Mouse (Mus musculus) left cerebral cortex, adult 11 months (tissue): ENCODE data around the gene Catsperd.
"Not testable (repeated sequence)": the region's sequence is repeated elsewhere in the genome, so short reads cannot be mapped to it uniquely, and the experiment has no call there.

Source experiments
- DNase-seq: peaks from one replicate; pipeline ENCODE4 v3.0.0; 2022; ENCODE audit warnings: low spot score

The Catsperd gene

DNA sequence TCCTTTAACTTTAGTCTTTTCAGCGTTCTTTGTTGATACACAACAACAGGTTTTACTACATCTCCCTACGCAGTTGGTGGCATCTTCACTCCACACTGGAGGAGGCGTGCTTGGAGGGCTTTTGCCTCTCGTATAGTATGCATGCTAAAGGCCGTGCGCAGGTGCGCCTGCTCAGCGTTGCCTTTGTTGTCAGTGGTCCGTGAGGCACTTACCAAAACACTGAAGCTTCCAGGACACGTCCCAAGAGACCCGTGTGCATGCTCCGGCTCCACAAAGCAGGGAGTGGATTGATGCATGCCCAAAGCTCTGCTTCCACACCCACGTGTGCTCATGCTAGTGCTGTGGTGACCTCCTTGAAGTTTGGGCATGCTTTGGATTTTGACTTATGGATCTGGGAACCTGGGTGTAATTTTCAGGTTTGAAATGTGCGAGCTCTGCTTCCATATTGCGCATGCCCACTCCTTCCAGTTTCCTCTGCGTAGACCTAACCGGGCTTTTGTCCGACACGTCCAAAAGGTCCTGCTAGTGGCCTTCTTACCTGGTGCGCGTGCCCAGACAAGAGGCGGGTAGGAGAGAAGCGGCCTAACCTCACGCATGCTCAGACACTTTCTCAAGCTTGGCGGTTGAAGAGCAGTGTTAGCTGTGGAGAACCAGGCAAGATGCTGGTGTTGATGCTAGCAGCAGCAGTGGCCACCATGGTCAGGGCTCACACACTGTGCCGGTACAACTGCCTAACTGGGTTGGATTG, at the start of gene Catsperd:
Gene Catsperd (plus strand): TSS at position 614 of the 748 bp plus-strand sequence.
- DNase-seq, result no peak

DNA sequence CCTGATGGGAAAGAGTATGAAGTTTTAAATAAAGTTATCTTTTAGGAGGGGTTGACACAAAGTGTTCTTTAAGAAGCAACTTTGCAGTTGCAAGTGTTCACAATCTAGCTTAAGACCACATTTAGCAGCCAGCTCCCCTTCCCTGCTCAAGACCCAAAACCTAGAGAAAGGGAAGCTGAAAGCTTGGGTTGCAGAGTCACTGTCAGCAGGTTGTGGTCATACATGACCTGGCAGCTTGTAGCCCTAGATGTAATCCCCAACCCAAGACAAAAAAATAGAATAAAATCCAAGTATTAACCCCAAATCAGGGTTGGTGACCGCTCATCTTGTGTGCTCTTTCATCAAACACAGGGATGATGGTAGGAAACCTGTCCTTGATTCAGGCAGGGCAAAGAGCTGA, 44.9 kb upstream of the Catsperd start:
- DNase-seq, result no peak

DNA sequence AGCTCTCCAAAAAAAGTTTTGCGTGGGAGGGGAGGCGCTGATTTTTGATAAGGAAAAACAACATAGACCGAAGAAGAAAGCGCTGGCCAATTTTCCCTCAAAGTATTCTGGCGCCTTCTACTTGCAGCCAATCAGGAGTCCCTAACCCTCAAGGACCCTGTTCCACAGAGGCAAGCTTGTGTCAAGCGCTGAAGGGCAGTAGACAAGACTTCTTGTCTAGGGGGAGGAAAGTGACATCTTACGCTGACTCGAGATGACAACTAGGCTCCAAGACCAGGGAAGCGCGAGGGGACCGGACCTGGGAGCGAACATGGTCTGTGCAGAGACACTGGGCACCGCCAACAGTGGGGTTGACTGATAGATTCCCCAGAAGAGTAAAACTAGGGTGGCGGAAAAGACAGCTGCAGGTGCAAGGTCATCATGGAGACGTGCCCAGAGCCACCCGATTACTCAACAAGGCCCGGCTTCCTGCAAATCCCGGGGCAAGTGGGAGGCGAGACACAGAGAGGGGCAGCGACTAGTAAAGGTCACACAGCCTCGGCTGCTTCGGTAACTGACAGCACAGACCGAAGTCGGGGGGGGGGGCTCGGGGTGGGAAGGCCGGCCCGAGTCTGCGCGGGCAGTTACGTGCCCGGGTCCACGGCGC, 44.2 kb upstream of the Catsperd start:
- peak; percentile 28 for DNase-seq

DNA sequence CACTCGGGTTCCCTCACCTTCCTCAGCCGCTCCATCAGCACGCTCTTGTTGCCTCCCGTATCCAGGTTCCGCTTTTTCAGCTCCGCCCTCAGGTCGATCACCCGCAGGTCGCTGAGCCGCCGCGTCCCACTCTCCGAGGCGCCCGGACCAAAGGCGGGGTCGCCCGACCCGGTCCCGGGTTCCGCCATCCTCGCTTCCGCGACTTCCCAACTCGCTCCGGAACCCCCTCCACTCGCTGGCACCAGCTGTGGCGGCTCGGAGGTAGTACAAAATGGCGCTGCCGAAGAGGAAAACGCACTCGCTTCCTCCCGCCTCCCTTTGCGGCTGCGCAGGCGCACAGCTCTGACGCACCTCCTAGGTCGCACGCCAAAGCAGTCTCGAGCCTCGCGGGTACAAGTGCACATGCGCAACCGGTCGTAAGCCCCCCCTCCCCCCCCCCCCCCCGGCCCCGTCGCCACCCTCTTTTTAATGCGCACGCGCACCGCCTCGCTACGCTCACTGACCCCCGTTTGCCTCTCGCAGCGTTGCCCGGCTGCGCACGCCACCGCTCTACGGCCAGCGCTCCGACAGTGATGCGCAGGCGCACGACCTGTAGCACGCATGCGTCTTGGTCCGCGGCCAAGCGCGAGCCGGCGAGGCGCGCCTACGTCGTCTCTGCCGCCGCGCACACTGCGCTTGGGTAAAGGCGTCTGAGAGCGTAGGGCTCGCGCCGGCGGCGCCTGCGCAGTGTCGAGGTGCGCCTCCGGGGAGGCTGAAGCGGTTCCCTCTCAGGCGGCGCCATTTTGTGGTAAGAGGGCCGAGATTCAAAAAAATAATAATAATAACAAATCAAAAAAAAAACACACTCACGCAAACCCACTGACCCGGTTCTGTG, 43.4 kb upstream of the Catsperd start, which contains the start of the genes Safb2 and Safb:
Gene Safb2 (minus strand): TSS at position 329 of the 874 bp plus-strand sequence.
Gene Safb (plus strand): TSS at position 569 of the 874 bp plus-strand sequence.
- DNase-seq, result peak; percentile 98

DNA sequence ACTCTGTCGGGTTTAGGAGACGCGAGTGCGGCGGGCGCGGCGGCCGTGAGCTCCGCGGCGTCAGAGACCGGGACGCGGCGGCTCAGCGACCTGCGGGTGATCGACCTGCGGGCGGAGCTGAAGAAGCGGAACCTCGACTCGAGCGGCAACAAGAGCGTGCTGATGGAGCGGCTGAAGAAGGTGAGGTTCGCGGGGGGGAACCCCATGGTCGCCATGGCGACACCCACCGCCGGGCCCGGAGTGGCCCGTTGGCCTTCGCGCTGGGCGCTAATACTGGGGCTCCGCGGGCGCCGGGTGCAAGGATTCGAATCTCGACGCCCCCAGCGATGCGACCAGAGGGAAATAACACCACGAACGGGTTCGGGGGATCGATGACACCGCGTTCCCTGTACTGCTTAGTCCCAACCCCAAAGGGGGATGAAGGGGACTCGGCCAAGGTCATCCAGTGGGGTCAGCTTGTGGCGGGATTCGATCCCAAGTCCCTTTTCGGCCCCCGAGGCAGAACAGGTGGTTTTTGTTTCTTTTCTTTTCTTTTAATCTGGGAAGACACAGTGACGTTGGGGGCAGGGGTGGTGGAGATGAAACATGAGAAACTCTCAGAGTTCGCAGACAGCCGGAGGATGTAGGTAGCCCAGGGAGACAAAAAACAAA, 42.6 kb upstream of the Catsperd start:
- DNase-seq, result no peak

DNA sequence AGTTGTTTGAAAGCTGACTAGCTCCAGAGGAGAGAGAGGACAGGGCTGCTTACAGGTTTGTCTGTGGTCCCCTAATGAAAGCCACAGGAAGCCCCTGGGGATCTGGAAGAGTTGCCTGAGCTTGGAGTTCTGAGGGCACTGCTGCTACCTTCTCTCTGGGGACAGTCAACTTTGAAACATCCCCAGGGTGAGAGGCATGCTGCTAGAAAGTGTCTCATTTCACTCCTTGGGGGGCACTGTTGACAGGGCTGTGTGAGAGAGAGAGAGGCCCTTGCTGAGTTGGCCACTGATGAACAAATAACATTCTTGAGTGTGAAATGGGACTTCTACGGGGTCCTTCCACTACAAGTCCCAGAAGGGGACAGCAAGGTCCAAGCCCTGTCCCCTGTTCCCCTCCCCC, 40.2 kb upstream of the Catsperd start:
- no peak for DNase-seq

DNA sequence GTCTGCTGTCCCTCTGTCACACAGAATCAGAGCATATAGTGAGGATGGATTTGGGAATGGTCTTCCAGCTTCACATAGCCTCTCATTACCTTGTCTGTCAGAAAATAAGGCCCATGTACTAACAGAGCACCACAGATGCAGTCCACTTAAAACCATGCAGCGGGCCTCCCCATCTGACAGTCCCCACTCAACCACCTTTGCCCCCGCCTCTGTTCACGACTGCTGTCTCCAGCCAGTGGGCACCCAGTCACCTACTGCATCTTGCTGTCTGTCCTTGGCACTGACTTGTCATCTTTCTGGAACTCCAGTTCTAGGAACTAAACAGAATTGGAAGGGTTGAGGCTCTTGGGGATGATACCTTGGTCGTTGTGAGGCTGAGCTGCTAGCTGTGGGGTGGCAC, 39.0 kb upstream of the Catsperd start:
- DNase-seq, result no peak

DNA sequence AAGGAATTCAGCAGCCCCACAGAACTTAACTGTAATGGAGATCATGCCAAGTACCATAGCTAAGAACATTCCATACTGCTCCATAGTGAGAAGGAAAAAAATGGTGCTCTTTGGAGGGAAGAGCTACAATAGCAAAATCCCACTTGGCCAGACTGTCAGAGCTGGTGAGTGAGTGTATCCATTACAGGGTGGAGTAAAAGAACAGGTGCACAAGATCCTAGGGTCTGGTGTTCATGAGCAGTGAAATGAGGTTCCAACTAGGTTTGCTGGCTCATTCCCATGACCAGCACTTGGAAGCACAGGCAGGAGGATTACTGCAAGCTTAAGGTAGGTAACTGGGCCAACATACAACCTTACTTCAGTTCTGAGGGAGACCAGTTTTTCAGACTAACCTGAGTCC, 35.4 kb upstream of the Catsperd start:
- no peak for DNase-seq

DNA sequence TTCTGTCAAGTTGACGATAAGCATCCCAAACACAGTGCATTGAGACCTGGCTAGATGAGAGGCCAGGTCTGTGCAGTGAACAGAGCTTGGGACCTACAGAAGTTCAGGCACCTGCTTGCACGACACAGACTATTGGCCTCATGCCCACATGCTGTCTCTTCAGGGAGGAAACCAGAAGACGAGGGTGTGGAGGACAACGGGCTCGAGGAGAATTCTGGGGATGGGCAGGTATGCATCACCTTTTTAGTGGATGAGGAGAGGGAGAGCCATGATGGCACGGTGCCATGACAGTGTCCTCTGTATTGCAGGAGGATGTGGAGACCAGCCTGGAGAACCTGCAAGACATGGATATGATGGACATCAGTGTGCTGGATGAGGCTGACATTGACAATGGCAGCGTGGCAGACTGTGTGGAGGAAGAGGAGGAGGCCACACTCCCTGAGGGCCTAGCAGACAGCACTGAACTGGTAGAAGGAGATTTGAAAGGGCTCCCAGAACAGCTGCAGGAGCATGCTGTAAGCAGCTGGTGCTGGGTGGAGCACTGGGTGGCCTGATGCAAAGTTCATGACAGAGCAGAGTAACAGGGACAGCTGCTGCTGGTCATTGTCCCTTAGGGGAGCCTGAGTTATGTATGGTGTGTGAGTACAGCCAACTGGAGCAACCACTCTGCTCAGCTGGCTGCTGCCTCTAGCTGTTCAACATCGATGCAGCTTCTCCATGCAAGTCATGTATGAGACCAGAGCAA, 34.2 kb upstream of the Catsperd start:
- DNase-seq, result no peak

DNA sequence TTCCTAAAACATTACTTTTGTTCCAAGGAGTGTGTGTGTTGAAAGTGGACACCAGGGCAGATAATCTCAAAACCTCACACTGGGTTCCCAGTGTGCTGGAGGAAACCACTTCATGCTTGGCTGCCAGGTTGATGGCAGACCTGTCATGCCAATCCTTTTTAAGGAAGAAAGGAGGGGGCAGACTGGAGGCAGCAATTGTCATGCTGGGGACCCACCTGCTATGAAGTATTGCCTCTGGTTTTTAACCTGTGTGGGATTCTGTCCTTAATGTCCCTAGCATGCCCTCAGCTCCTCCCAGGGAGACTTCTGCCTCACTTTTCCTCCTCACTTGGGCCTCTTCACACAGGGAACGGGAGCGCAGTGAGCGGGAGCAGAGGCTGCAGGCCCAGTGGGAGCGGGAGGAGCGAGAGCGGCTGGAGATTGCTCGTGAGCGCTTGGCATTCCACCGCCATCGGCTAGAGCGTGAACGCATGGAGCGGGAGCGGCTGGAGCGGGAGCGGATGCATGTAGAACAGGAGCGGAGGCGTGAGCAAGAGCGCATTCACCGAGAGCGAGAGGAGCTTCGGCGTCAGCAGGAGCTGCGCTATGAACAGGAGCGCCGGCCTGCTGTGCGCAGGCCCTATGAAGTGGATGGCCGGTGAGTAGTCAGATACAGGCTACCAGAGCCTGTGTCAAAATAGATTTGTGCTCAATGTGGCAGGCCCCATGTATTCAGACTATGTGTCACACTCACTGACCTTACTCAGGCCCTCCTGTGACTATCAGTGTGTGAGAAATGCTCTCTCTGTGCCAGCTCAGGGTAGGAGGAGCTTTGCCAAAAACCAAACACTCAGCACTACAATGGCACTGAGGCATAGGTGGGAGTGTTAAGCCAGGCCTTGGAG, 24.5 kb upstream of the Catsperd start:
- DNase-seq, result no peak

DNA sequence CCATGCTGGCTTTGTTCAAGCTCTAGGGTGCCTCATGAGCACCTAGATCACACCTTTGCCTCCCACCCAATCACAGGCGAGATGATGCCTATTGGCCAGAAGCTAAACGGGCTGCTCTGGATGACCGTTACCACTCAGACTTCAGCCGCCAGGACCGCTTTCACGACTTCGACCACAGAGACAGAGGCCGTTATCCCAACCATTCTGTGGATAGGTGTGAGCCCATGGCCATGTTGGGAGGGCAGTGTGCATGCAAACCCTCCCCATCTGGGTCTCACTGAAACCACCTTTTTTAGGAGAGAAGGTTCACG, 23.9 kb upstream of the Catsperd start:
- no peak for DNase-seq

DNA sequence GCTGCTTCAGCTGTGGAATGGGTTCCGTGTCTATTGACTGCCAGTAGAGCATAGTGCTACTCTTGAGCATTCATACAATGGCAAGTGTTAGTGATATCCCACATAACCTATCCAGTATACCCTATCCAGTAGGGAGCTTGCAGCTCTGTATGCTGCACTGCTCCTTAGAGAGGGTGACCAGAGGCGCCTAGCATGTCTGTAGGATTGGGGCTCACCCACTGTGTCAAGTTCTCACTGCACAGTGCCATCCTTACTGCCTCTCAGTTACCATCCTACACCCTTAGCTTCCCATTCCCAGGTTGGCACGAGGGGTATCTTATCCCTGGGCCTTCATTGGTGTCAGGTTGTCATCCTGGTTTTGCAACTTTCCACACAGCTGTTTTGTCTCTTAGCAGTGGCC, 23.5 kb upstream of the Catsperd start:
- DNase-seq, result no peak

DNA sequence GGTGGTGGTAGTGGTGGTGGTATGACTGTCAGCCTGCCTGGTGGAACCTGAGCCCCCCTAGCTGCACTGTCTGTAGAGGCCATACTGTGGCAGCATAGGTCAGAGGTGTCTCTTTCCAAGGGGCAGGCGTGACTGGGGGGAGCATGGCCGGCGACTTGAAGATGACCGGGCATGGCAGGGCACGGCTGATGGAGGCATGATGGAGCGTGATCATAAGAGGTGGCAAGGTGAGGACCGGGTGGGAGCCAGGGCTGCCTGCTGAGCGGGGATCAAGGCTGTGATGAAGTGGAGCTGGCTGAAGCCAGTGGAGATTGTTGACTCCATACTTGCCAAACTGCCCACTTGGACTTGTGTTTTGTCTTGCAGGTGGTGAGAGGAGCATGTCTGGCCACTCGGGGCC, 22.5 kb upstream of the Catsperd start:
- no peak for DNase-seq

DNA sequence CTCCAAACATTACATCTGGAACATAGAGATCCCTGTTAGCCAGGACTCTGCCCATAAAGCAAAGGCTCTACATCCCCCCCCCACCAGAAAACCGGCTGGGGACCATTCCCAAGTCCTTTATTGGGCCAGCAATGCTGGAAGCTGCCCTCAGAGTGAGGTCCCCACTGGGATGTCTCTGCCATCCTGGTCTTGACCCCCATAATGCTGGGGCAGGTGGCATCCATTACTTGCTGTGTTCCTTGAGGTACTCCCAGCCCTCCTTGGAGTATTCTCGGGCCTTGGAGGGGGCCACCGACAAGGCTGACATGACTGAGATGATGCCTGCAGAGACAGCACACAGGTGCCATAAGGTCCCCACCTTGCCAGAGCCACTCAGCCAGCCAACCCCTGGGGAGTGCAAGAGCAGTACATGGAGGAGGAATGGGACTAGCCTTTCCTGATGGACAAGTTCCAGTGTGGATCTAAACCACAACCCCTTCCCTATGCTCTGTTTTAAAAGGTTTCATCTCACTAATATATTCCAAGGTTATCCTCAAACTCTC, 20.4 kb upstream of the Catsperd start:
- no peak for DNase-seq

DNA sequence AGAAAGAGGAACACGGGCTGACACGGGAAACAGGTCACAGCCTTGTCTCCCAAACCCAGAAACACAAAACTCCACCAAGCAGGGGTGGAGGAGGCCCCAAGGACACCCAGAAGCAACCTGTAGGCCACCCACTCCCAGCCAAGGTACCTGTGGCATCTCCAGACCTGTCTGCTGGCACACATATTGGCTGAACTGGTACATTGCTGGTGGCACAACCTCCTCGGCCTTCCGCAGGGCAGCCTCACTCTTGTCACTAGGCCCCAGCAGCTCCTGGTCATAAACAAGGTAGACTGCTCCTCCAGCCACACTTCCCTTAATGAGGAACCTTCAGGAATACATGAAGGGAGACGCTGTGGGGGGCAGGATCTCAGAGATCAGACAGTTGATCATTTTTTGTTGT, 19.2 kb upstream of the Catsperd start:
- DNase-seq, result no peak

DNA sequence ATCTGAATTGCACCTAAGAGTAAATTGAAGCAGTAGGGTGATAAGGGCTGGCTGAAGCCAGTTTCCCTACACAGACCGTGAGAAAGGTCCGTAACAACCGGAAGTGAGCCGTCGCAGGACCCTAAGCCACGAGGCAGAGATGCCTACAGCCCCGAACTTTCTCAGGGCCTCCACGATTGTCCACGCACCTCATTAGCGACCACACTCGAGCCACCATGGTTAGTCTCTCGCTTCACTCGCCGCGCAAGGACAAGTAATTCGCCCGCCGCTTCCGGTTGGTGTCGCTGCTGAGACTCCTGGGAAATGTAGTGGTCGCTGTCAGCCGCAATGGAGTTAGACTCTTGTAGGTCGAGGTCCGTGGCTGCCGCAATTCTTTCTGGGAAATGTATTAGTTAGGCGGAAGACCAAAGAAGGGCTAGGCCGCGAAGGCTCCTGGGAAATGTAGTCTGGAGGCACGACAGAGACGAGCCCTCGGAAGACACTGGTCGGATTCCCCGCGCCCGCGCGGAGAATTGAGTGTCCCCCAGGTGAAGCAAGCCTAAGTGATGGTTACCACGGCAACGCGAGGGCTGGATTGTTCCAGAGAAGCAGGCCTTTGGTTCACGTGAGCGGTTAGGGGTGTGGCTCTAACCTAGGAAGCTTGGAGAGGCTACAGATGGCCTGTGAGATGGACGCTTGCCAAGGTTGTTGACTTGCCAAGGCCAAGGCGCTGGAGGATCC, 18.3 kb upstream of the Catsperd start, which contains the start of gene 2410015M20Rik:
Gene 2410015M20Rik (minus strand): TSS at position 320 of the 720 bp plus-strand sequence.
- peak; percentile 97 for DNase-seq

DNA sequence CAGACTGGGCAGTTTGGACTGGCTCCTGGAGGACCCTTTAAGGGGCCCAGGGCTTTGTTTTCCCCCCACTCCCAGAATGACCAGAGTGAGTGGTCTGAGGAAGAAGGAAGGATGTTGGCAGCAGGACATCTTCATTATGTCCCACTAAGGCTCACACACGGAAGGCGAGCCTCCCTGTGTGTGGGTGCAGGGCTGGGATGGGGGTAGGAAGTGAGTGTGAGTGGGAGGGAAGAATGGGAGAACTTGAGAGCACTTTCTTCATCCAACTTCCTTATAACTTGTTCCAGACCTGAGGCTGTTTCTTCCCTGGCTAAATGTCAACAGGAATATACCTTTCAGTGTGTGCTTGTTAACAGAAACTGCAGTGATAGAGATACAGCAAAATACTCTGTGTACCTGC, 16.6 kb upstream of the Catsperd start:
- DNase-seq, result no peak

DNA sequence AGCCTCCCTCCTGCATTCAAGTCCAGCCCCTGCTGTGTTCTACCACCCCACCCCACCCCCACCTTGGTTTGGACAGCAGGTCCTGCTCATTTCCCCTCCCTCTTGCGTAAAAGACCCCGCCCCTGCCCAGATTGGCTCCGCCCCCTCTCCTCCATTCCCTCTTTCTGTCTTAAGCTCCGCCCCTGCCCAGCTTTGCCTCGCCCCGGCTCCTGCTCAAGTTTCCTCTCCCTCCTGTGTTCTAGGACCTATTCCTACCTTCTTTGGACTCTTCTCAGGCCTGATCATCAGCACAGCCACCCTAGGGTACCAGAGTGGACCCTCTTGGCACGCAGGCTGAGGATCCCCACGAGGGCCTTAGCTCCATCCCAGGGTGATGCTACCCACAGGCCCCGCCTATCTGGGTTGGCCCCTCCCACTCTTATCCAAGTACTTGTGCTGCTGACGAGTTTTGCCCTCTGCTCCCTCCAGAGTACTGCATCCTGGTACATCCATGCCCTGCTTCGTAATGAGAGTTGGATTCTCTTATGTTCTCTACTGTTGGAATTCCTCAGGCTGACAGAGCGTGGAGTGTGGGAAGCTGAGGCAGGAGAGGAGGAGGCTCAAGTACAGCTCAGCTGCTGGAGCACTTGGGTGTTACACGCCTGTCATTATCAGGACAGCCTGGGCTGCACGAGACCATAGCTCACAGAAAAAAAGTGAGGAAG, 15.9 kb upstream of the Catsperd start:
- DNase-seq, result no peak

DNA sequence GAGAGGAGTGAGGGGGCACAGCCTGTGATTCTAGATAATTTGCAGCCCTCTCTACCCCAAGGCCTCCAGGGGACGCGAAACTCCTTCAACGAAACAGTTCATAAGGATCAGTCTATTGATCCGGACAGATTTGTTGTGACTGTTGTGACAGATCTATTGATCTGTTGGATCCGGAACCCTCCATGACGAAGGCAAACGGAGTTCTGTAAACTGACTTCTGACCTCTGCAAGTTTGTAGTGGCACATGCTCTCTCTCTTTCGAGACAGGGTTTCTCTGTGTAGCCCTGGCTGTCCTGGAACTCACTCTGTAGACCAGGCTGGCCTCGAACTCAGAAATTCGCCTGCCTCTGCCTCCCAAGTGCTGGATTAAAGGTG, 15.4 kb upstream of the Catsperd start:
- DNase-seq, result not testable (repeated sequence)
